Mouse (Mus musculus): ENCODE measurements around the gene Gm38655. TPM values are rescaled to one million over a fixed set of nuclear protein-coding genes. Genes with fewer than 3 reads are reported as not detected.

The Gm38655 gene
- polyA plus RNA-seq, 1 experiment = not detected

DNA sequence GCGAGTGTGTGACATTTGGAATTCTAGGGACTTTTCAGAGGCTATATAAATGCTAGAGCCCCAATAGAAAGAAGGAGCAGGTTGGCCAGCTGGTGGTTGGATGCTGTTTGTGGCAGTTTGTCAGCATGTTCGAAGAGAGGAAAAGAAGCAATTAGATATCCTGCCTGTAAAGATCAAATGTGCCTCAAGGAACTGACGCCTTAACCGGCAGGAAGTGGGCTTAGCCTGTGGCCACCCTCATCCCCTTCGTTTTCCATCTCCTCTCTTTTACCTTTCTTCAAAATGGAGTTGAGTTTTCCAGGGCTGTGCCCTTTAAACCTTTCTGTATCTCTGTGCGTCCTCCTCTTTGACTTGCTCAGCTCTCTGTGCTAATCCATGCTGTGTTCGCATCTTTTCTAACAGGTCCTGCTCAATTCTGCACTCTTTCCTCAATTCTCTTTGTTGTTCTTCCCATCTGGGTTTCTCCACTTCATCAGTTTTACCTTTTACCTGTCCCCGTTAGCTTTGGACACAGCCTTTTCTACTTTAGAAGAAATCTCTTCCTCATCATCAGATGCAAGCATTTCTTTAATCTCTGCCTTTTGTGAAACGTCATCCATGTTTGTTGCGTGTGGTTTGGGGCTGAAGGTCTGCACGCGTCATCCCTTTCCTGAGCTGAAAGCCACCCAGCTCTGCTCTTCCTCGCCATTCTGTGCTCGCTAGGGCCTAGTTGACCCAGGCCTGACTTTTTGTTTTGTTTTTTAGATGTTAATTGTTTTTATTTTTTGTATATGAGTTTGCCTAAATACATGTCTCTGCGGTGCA, 44.4 kb upstream of the Gm38655 start:
- Histone ChIP-seq H3K4me3 (ENCODE audit: insufficient read depth, low read depth, low read length) (no peak overlapping the region), H3K27ac (ENCODE audit: insufficient read depth, low read depth, low read length) (no peak overlapping the region), H3K36me3 (ENCODE audit: control insufficient read depth, insufficient read depth, low read length) (0 out of 2 replicates have a peak, but pooled peaks cover 2% of the 10 kb centered on the region), H3K27me3 (replicated peaks; ENCODE audit: control insufficient read depth, insufficient read depth, low read length) (no peaks in the 10 kb centered on the region), H3K4me1 (ENCODE audit: control insufficient read depth, insufficient read depth, low read length) (peaks cover 25% of the 10 kb centered on the region)
- WGBS = 93% methylated on average over 15 of the region's 15 CpGs
- no peak for TF ChIP-seq POLR2A (IDR thresholded peaks at IDR 0.05; ENCODE audit: low read depth, low read length)
- no peak for TF ChIP-seq CTCF (conservative IDR thresholded peaks at IDR 0.05; ENCODE audit: insufficient read depth, insufficient read length, low read depth, low read length)
- no peak for DNase-seq

DNA sequence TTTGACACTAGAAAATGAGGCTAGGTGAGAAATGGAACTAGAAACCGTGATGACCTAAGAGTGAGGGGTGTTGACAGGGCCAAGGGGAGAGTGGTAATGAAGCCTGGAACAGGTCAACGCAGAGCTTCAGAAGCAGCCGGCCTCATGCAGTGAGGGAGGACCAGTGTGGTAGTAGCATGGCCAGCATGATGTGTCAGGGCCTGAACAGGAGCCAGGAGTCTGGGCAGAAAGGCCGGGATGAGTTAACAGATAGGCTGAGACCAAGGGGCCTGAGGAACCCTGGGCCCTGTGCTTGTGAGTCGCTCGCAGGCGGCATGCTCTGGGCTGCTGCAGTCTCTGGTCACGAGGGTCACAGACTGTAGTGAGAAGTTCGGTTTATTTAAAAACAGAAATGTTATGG, 43.7 kb upstream of the Gm38655 start:
- Histone ChIP-seq H3K36me3 (ENCODE audit: control insufficient read depth, insufficient read depth, low read length) (0 out of 2 replicates have a peak, but pooled peaks cover 2% of the 10 kb centered on the region), H3K4me1 (ENCODE audit: control insufficient read depth, insufficient read depth, low read length) (peaks cover 17% of the 10 kb centered on the region), H3K4me3 (ENCODE audit: insufficient read depth, low read depth, low read length) (no peak overlapping the region), H3K27ac (ENCODE audit: insufficient read depth, low read depth, low read length) (no peak overlapping the region), H3K27me3 (replicated peaks; ENCODE audit: control insufficient read depth, insufficient read depth, low read length) (no peaks in the 10 kb centered on the region)
- no peak for TF ChIP-seq POLR2A (IDR thresholded peaks at IDR 0.05; ENCODE audit: low read depth, low read length)
- no peak for DNase-seq
- 91% methylated on average over 9 of the region's 9 CpGs for WGBS

- Histone ChIP-seq H3K4me3 (ENCODE audit: insufficient read depth, low read depth, low read length) (no peak overlapping the region), H3K36me3 (ENCODE audit: control insufficient read depth, insufficient read depth, low read length) (peaks cover 2% of the 10 kb centered on the region; the same call in 1 of the 2 replicates), H3K27ac (ENCODE audit: insufficient read depth, low read depth, low read length) (no peak overlapping the region), H3K27me3 (replicated peaks; ENCODE audit: control insufficient read depth, insufficient read depth, low read length) (no peaks in the 10 kb centered on the region), H3K4me1 (ENCODE audit: control insufficient read depth, insufficient read depth, low read length) (peaks cover 3% of the 10 kb centered on the region; the same call in 1 of the 2 replicates)
- WGBS = 86% methylated on average over 3 of the region's 3 CpGs
- no peak for DNase-seq
- TF ChIP-seq POLR2A (IDR thresholded peaks at IDR 0.05; ENCODE audit: low read depth, low read length) = no peak
- TF ChIP-seq CTCF (conservative IDR thresholded peaks at IDR 0.05; ENCODE audit: insufficient read depth, insufficient read length, low read depth, low read length) = no peak
These were observed 40.2 kb upstream of the Gm38655 start for GRCm38 (mm10) chr17:25215431-25215830.

GRCm38 (mm10) chr17:25211705-25212104, 36.4 kb upstream of the Gm38655 start:
- no peak for DNase-seq

GRCm38 (mm10) chr17:25210680-25211466, 35.6 kb upstream of the Gm38655 start:
- Histone ChIP-seq H3K4me3 (ENCODE audit: insufficient read depth, low read depth, low read length) (no peak overlapping the region), H3K36me3 (ENCODE audit: control insufficient read depth, insufficient read depth, low read length) (peaks cover 2% of the 10 kb centered on the region; the same call in 1 of the 2 replicates), H3K27ac (ENCODE audit: insufficient read depth, low read depth, low read length) (peak overlapping the region; percentile 60), H3K4me1 (ENCODE audit: control insufficient read depth, insufficient read depth, low read length) (peaks cover 3% of the 10 kb centered on the region; the same call in 1 of the 2 replicates), H3K27me3 (replicated peaks; ENCODE audit: control insufficient read depth, insufficient read depth, low read length) (no peaks in the 10 kb centered on the region)
- TF ChIP-seq POLR2A (IDR thresholded peaks at IDR 0.05; ENCODE audit: low read depth, low read length) = no peak
- TF ChIP-seq CTCF (conservative IDR thresholded peaks at IDR 0.05; ENCODE audit: insufficient read depth, insufficient read length, low read depth, low read length) = no peak
- DNase-seq = peak; percentile 87
- 68% methylated on average over 15 of the region's 15 CpGs for WGBS

More at GRCm38 (mm10) chr17:25211705-25212104, 36.4 kb upstream of the Gm38655 start:
- H3K36me3 ChIP-seq (ENCODE audit: control insufficient read depth, insufficient read depth, low read length) = peaks cover 2% of the 10 kb centered on the region; the same call in 1 of the 2 replicates
- H3K4me3 ChIP-seq (ENCODE audit: insufficient read depth, low read depth, low read length) = no peak overlapping the region
- WGBS = 66% methylated on average over 4 of the region's 4 CpGs
- H3K27ac ChIP-seq (ENCODE audit: insufficient read depth, low read depth, low read length) = peak overlapping the region; percentile 60
- H3K4me1 ChIP-seq (ENCODE audit: control insufficient read depth, insufficient read depth, low read length) = peaks cover 3% of the 10 kb centered on the region; the same call in 1 of the 2 replicates
- H3K27me3 ChIP-seq (replicated peaks; ENCODE audit: control insufficient read depth, insufficient read depth, low read length) = no peaks in the 10 kb centered on the region
- TF ChIP-seq CTCF (conservative IDR thresholded peaks at IDR 0.05; ENCODE audit: insufficient read depth, insufficient read length, low read depth, low read length) (no peak), POLR2A (IDR thresholded peaks at IDR 0.05; ENCODE audit: low read depth, low read length) (no peak)

DNA sequence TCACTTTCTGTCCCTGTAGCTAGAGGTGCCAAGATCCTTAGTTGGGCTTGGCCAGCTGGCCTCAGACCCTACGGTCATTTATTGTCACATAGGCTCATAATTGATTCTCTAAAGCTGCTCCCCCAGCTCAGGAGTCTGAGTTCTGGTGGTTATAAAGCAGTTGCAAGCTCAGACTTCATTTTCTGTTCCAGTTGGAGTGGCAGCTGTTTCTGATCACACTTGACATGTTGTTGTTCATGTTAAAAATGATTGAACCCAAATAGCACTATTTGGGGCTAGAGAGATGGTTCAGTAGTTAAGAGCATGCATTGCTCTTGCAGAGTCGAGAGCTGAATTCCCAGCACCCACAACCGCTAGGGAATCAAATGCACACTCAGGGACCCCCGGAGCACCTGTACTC, 34.7 kb upstream of the Gm38655 start:
- Histone ChIP-seq H3K4me1 (ENCODE audit: control insufficient read depth, insufficient read depth, low read length) (peaks cover 3% of the 10 kb centered on the region; the same call in 1 of the 2 replicates), H3K4me3 (ENCODE audit: insufficient read depth, low read depth, low read length) (no peak overlapping the region), H3K27me3 (replicated peaks; ENCODE audit: control insufficient read depth, insufficient read depth, low read length) (no peaks in the 10 kb centered on the region), H3K36me3 (ENCODE audit: control insufficient read depth, insufficient read depth, low read length) (no peaks in the 10 kb centered on the region; the same call in 1 of the 2 replicates), H3K27ac (ENCODE audit: insufficient read depth, low read depth, low read length) (peak overlapping the region; percentile 30)
- WGBS = 80% methylated on average over 4 of the region's 4 CpGs
- TF ChIP-seq POLR2A (IDR thresholded peaks at IDR 0.05; ENCODE audit: low read depth, low read length) = no peak
- no peak for TF ChIP-seq CTCF (conservative IDR thresholded peaks at IDR 0.05; ENCODE audit: insufficient read depth, insufficient read length, low read depth, low read length)
- DNase-seq = peak; percentile 55

GRCm38 (mm10) chr17:25202401-25202800, 27.1 kb upstream of the Gm38655 start:
- H3K4me3 ChIP-seq (ENCODE audit: insufficient read depth, low read depth, low read length) = no peak overlapping the region
- 97% methylated on average over 4 of the region's 4 CpGs for WGBS
- H3K36me3 ChIP-seq (ENCODE audit: control insufficient read depth, insufficient read depth, low read length) = no peaks in the 10 kb centered on the region; the same call in 1 of the 2 replicates
- H3K4me1 ChIP-seq (ENCODE audit: control insufficient read depth, insufficient read depth, low read length) = no peaks in the 10 kb centered on the region
- DNase-seq = no peak
- no peak overlapping the region for H3K27ac ChIP-seq (ENCODE audit: insufficient read depth, low read depth, low read length)
- H3K27me3 ChIP-seq (replicated peaks; ENCODE audit: control insufficient read depth, insufficient read depth, low read length) = no peaks in the 10 kb centered on the region
- no peak for TF ChIP-seq POLR2A (IDR thresholded peaks at IDR 0.05; ENCODE audit: low read depth, low read length)
- no peak for TF ChIP-seq CTCF (conservative IDR thresholded peaks at IDR 0.05; ENCODE audit: insufficient read depth, insufficient read length, low read depth, low read length)
